Mouse (Mus musculus) kidney, adult 2 months (tissue): ENCODE results near the gene Gm28269.

Experiments used
- CTCF ChIP-seq: fragments of 200-500 bp; conservative IDR thresholded peaks from 2 replicates; pipeline ENCODE4 v1.5.1; 2011; ENCODE audit warnings: low read depth, mild to moderate bottlenecking, control low read depth, low read length, moderate library complexity, mixed read lengths; ENCODE audit not compliant: insufficient read depth, insufficient read length
- POLR2A ChIP-seq: fragments of 200-500 bp; IDR thresholded peaks from one replicate; pipeline ENCODE4 v1.6.1; 2011; ENCODE audit warnings: low read depth, low read length, control low read depth

- TF ChIP-seq CTCF (no peak), POLR2A (no peak)
Observed at GRCm38 (mm10) chrX:21695687-21696086, 49.2 kb downstream of the Gm28269 start.
